Mouse (Mus musculus): ENCODE data around the gene Gm614. TPM values are rescaled to one million over a fixed set of nuclear protein-coding genes. Genes with fewer than 3 reads are reported as not detected.

The Gm614 gene
- polyA plus RNA-seq (2014; fragmentation: Nextera tagmentation; extraction: Ambion mirVana) = not detected in 2 replicates

- no peaks in the 10 kb centered on the region for H3K9me3 ChIP-seq (ENCODE audit: control insufficient read depth, low read depth, low read length)
- H3K9ac ChIP-seq (replicated peaks; ENCODE audit: low read depth, low read length) = no peak within 1 kb of the TSS
- 65% methylated on average over 1 of the region's 1 CpGs for WGBS
- no peak within 1 kb of the TSS for H3K27ac ChIP-seq (ENCODE audit: low read length)
- no peaks in the 10 kb centered on the region for H3K4me1 ChIP-seq (ENCODE audit: control insufficient read depth, insufficient read depth, low read length)
- no peaks in the 10 kb centered on the region for H3K27me3 ChIP-seq (ENCODE audit: control insufficient read depth, insufficient read depth, low read length)
- no peak within 1 kb of the TSS for H3K4me3 ChIP-seq (ENCODE audit: low read depth, low read length)
- no peak within 1 kb of the TSS for H3K4me2 ChIP-seq (replicated peaks; ENCODE audit: low read depth, low read length)
- ATAC-seq (ENCODE audit: insufficient number of reproducible peaks, insufficient read depth, low FRiP score, low read depth) = no peak
- no peaks in the 10 kb centered on the region for H3K36me3 ChIP-seq (ENCODE audit: control insufficient read depth, insufficient read depth, low read length)
Observed at GRCm38 (mm10) chrX:101263892-101264291, at the start of gene Gm614. TSS of gene Gm614 (minus strand) at chrX:101263992.

GRCm38 (mm10) chrX:101309299-101309698 is 45.5 kb upstream of the Gm614 start:
- Histone ChIP-seq H3K4me2 (replicated peaks; ENCODE audit: low read depth, low read length) (no peak overlapping the region), H3K27ac (ENCODE audit: low read length) (no peak overlapping the region), H3K27me3 (ENCODE audit: control insufficient read depth, insufficient read depth, low read length) (no peaks in the 10 kb centered on the region), H3K9me3 (ENCODE audit: control insufficient read depth, low read depth, low read length) (no peaks in the 10 kb centered on the region), H3K4me1 (ENCODE audit: control insufficient read depth, insufficient read depth, low read length) (no peaks in the 10 kb centered on the region), H3K9ac (replicated peaks; ENCODE audit: low read depth, low read length) (no peak overlapping the region), H3K4me3 (ENCODE audit: low read depth, low read length) (no peak overlapping the region), H3K36me3 (ENCODE audit: control insufficient read depth, insufficient read depth, low read length) (no peaks in the 10 kb centered on the region)
- ATAC-seq (ENCODE audit: insufficient number of reproducible peaks, insufficient read depth, low FRiP score, low read depth) = no peak
- WGBS = 81% methylated on average over 5 of the region's 5 CpGs

DNA sequence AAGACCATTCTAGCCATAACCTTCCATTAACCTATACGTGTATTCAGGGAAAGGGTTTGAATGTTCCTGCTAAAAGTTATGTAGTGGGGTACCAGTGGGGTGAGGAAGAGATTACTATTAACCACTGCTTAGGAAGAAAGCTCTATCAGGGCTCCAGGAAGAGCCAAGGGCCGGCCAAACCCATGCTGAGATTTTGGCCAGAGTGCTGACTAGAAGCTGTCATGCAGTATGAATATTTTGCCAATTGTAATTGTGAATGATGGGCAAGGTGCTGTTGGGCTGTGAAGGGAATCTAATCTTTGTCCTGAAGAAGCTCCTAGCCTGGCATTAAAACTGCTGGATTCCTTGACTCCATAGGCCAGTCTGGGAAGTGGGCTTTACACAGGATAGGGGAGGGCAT is 40.9 kb upstream of the Gm614 start:
- H3K4me1 ChIP-seq (ENCODE audit: control insufficient read depth, insufficient read depth, low read length) = no peaks in the 10 kb centered on the region
- H3K4me3 ChIP-seq (ENCODE audit: low read depth, low read length) = no peak overlapping the region
- H3K27ac ChIP-seq (ENCODE audit: low read length) = no peak overlapping the region
- H3K27me3 ChIP-seq (ENCODE audit: control insufficient read depth, insufficient read depth, low read length) = no peaks in the 10 kb centered on the region
- H3K36me3 ChIP-seq (ENCODE audit: control insufficient read depth, insufficient read depth, low read length) = no peaks in the 10 kb centered on the region
- no peaks in the 10 kb centered on the region for H3K9me3 ChIP-seq (ENCODE audit: control insufficient read depth, low read depth, low read length)
- WGBS = 54% methylated on average over 2 of the region's 2 CpGs
- no peak overlapping the region for H3K4me2 ChIP-seq (replicated peaks; ENCODE audit: low read depth, low read length)
- ATAC-seq (ENCODE audit: insufficient number of reproducible peaks, insufficient read depth, low FRiP score, low read depth) = no peak
- no peak overlapping the region for H3K9ac ChIP-seq (replicated peaks; ENCODE audit: low read depth, low read length)

GRCm38 (mm10) chrX:101301654-101302053 is 37.9 kb upstream of the Gm614 start:
- WGBS = 80% methylated on average over 9 of the region's 9 CpGs
- H3K4me1 ChIP-seq (ENCODE audit: control insufficient read depth, insufficient read depth, low read length) = no peaks in the 10 kb centered on the region
- H3K36me3 ChIP-seq (ENCODE audit: control insufficient read depth, insufficient read depth, low read length) = no peaks in the 10 kb centered on the region

GRCm38 (mm10) chrX:101300427-101301030 is 36.7 kb upstream of the Gm614 start:
- H3K4me2 ChIP-seq (replicated peaks; ENCODE audit: low read depth, low read length) = peak overlapping the region; percentile 43
- H3K9ac ChIP-seq (replicated peaks; ENCODE audit: low read depth, low read length) = no peak overlapping the region
- no peaks in the 10 kb centered on the region for H3K4me1 ChIP-seq (ENCODE audit: control insufficient read depth, insufficient read depth, low read length)
- H3K4me3 ChIP-seq (ENCODE audit: low read depth, low read length) = peak overlapping the region; percentile 26; the same call in 1 of the 2 replicates
- H3K9me3 ChIP-seq (ENCODE audit: control insufficient read depth, low read depth, low read length) = no peaks in the 10 kb centered on the region
- no peak overlapping the region for H3K27ac ChIP-seq (ENCODE audit: low read length)
- WGBS = 36% methylated on average over 13 of the region's 13 CpGs
- no peaks in the 10 kb centered on the region for H3K27me3 ChIP-seq (ENCODE audit: control insufficient read depth, insufficient read depth, low read length)
- no peaks in the 10 kb centered on the region for H3K36me3 ChIP-seq (ENCODE audit: control insufficient read depth, insufficient read depth, low read length)
- no peak for ATAC-seq (ENCODE audit: insufficient number of reproducible peaks, insufficient read depth, low FRiP score, low read depth)

More at GRCm38 (mm10) chrX:101301654-101302053, 37.9 kb upstream of the Gm614 start:
- no peak overlapping the region for H3K9ac ChIP-seq (replicated peaks; ENCODE audit: low read depth, low read length)
- no peaks in the 10 kb centered on the region for H3K27me3 ChIP-seq (ENCODE audit: control insufficient read depth, insufficient read depth, low read length)
- H3K4me3 ChIP-seq (ENCODE audit: low read depth, low read length) = no peak overlapping the region
- ATAC-seq (ENCODE audit: insufficient number of reproducible peaks, insufficient read depth, low FRiP score, low read depth) = no peak
- no peak overlapping the region for H3K27ac ChIP-seq (ENCODE audit: low read length)
- no peak overlapping the region for H3K4me2 ChIP-seq (replicated peaks; ENCODE audit: low read depth, low read length)
- no peaks in the 10 kb centered on the region for H3K9me3 ChIP-seq (ENCODE audit: control insufficient read depth, low read depth, low read length)

- Histone ChIP-seq H3K36me3 (ENCODE audit: control insufficient read depth, insufficient read depth, low read length) (no peaks in the 10 kb centered on the region), H3K4me3 (ENCODE audit: low read depth, low read length) (peak overlapping the region; percentile 26), H3K27me3 (ENCODE audit: control insufficient read depth, insufficient read depth, low read length) (no peaks in the 10 kb centered on the region), H3K9me3 (ENCODE audit: control insufficient read depth, low read depth, low read length) (no peaks in the 10 kb centered on the region), H3K4me2 (replicated peaks; ENCODE audit: low read depth, low read length) (peak overlapping the region; percentile 43), H3K4me1 (ENCODE audit: control insufficient read depth, insufficient read depth, low read length) (no peaks in the 10 kb centered on the region), H3K27ac (ENCODE audit: low read length) (no peak overlapping the region), H3K9ac (replicated peaks; ENCODE audit: low read depth, low read length) (0 out of 2 replicates have a peak overlapping the region, but pooled peaks have one; percentile 14)
- 24% methylated on average over 12 of the region's 13 CpGs for WGBS
- ATAC-seq (ENCODE audit: insufficient number of reproducible peaks, insufficient read depth, low FRiP score, low read depth) = peak; percentile 57
Observed at GRCm38 (mm10) chrX:101299473-101300426, 36.0 kb upstream of the Gm614 start.

- Histone ChIP-seq H3K4me1 (ENCODE audit: control insufficient read depth, insufficient read depth, low read length) (no peaks in the 10 kb centered on the region), H3K27ac (ENCODE audit: low read length) (no peak within 1 kb of the TSS), H3K9ac (replicated peaks; ENCODE audit: low read depth, low read length) (peak within 1 kb of the TSS; percentile 14; the same call in 1 of the 2 replicates), H3K9me3 (ENCODE audit: control insufficient read depth, low read depth, low read length) (no peaks in the 10 kb centered on the region), H3K4me3 (ENCODE audit: low read depth, low read length) (peak within 1 kb of the TSS; percentile 26), H3K36me3 (ENCODE audit: control insufficient read depth, insufficient read depth, low read length) (no peaks in the 10 kb centered on the region), H3K4me2 (replicated peaks; ENCODE audit: low read depth, low read length) (peak within 1 kb of the TSS; percentile 43), H3K27me3 (ENCODE audit: control insufficient read depth, insufficient read depth, low read length) (no peaks in the 10 kb centered on the region)
- ATAC-seq (ENCODE audit: insufficient number of reproducible peaks, insufficient read depth, low FRiP score, low read depth) = peak; percentile 51; the same call in 1 of the 2 replicates
- 14% methylated on average over 22 of the region's 24 CpGs for WGBS
Observed at GRCm38 (mm10) chrX:101299055-101299454, 35.3 kb upstream of the Gm614 start, which contains the start of gene Nlgn3. TSS of gene Nlgn3 (plus strand) at chrX:101299168.

- Histone ChIP-seq H3K4me1 (ENCODE audit: control insufficient read depth, insufficient read depth, low read length) (no peaks in the 10 kb centered on the region), H3K4me3 (ENCODE audit: low read depth, low read length) (no peak overlapping the region), H3K27ac (ENCODE audit: low read length) (no peak overlapping the region), H3K36me3 (ENCODE audit: control insufficient read depth, insufficient read depth, low read length) (peaks cover 10% of the 10 kb centered on the region), H3K9me3 (ENCODE audit: control insufficient read depth, low read depth, low read length) (no peaks in the 10 kb centered on the region), H3K27me3 (ENCODE audit: control insufficient read depth, insufficient read depth, low read length) (no peaks in the 10 kb centered on the region), H3K4me2 (replicated peaks; ENCODE audit: low read depth, low read length) (no peak overlapping the region), H3K9ac (replicated peaks; ENCODE audit: low read depth, low read length) (no peak overlapping the region)
- no peak for ATAC-seq (ENCODE audit: insufficient number of reproducible peaks, insufficient read depth, low FRiP score, low read depth)
- 84% methylated on average over 10 of the region's 10 CpGs for WGBS
Observed at GRCm38 (mm10) chrX:101290111-101290510, 26.3 kb upstream of the Gm614 start.
